Mouse (Mus musculus): ENCODE measurements around the gene Olfr352. TPM values are rescaled to one million over a fixed set of nuclear protein-coding genes. Genes with fewer than 3 reads are reported as not detected.

Gene Olfr352
- not detected in 2 replicates for polyA plus RNA-seq (2015; fragmentation: Nextera tagmentation; extraction: Ambion mirVana)

DNA sequence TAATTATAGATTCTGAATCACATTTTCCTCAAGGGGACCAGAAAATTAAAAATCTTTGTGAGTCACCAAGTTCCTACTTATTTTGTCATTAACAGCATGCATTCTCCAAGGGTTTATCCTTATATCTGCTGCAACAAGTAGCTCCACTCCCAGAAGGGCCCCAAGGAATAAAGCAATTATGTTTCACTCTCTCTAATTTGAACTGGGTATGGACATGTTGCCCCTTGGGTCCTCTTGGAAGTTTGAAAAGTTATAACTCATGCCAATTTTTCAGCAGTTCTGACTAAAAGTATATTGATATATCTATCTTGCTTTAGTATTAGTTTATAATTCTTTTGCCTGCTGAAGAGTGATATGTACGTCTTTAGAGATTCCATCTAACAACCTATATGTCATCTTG is at the start of gene Olfr352:
Olfr352 (plus strand) TSS at position 301 of the 400 bp plus-strand sequence.
- no peak for ATAC-seq
- H3K27me3 ChIP-seq (replicated peaks) = no peaks in the 10 kb centered on the region
- no peak within 1 kb of the TSS for H3K4me3 ChIP-seq (replicated peaks)
- no peaks in the 10 kb centered on the region for H3K36me3 ChIP-seq
- H3K4me2 ChIP-seq (replicated peaks) = no peak within 1 kb of the TSS
- H3K27ac ChIP-seq = no peak within 1 kb of the TSS
- 83% methylated on average over 1 of the region's 1 CpGs for WGBS
- no peak within 1 kb of the TSS for H3K9ac ChIP-seq
- H3K4me1 ChIP-seq (replicated peaks) = no peaks in the 10 kb centered on the region
- no peaks in the 10 kb centered on the region for H3K9me3 ChIP-seq

DNA sequence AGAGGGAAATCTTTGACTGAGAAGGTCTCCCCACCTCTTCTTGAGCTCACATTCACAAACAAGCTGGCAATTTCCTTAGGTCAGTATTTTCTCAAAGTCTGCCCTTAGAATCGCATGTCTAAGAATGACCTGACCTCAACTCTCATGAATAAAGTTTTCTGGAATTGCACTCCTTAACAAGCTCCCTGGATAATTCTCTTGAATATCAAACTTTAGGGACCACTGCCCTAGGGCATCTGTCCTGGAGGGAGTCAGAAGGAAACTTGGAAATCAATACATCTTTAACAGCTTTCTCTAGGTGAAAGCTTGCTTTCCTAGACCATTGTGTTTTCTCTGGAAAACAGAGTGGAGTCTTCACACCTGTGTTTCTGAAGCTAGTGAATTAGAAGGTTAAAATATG is 22.2 kb upstream of the Olfr352 start, which contains the start of gene Olfr350:
Olfr350 (plus strand) TSS at position 301 of the 400 bp plus-strand sequence.
- Histone ChIP-seq H3K36me3 (no peaks in the 10 kb centered on the region), H3K9ac (no peak within 1 kb of the TSS), H3K27ac (no peak within 1 kb of the TSS), H3K9me3 (no peaks in the 10 kb centered on the region), H3K4me1 (replicated peaks) (no peaks in the 10 kb centered on the region), H3K27me3 (replicated peaks) (no peaks in the 10 kb centered on the region), H3K4me2 (replicated peaks) (no peak within 1 kb of the TSS), H3K4me3 (replicated peaks) (no peak within 1 kb of the TSS)
- 89% methylated on average over 1 of the region's 1 CpGs for WGBS
- no peak for ATAC-seq

- H3K4me3 ChIP-seq (replicated peaks) = no peak within 1 kb of the TSS
- H3K36me3 ChIP-seq = no peaks in the 10 kb centered on the region
- no peaks in the 10 kb centered on the region for H3K9me3 ChIP-seq
- no peak for ATAC-seq
- 73% methylated on average over 1 of the region's 1 CpGs for WGBS
- no peaks in the 10 kb centered on the region for H3K4me1 ChIP-seq (replicated peaks)
- no peak within 1 kb of the TSS for H3K9ac ChIP-seq
- H3K4me2 ChIP-seq (replicated peaks) = no peak within 1 kb of the TSS
- H3K27me3 ChIP-seq (replicated peaks) = no peaks in the 10 kb centered on the region
- H3K27ac ChIP-seq = no peak within 1 kb of the TSS
These were observed 5.7 kb upstream of the Olfr352 start, which contains the start of gene Olfr351 for GRCm38 (mm10) chr2:36862560-36862959. Gene Olfr351 (minus strand): TSS chr2:36862660.

GRCm38 (mm10) chr2:36892836-36893235 is 24.6 kb downstream of the Olfr352 start, which contains the start of gene Olfr353:
Gene Olfr353 (minus strand): TSS chr2:36892936.
- Histone ChIP-seq H3K9ac (no peak within 1 kb of the TSS), H3K4me1 (replicated peaks) (no peaks in the 10 kb centered on the region), H3K9me3 (no peaks in the 10 kb centered on the region), H3K27ac (no peak within 1 kb of the TSS), H3K27me3 (replicated peaks) (no peaks in the 10 kb centered on the region), H3K36me3 (no peaks in the 10 kb centered on the region), H3K4me3 (replicated peaks) (no peak within 1 kb of the TSS), H3K4me2 (replicated peaks) (no peak within 1 kb of the TSS)
- ATAC-seq = no peak

GRCm38 (mm10) chr2:36897114-36897513 is 28.9 kb downstream of the Olfr352 start:
- Histone ChIP-seq H3K4me3 (replicated peaks) (no peak overlapping the region), H3K4me2 (replicated peaks) (no peak overlapping the region), H3K9me3 (no peaks in the 10 kb centered on the region), H3K4me1 (replicated peaks) (no peaks in the 10 kb centered on the region), H3K9ac (no peak overlapping the region), H3K27me3 (replicated peaks) (no peaks in the 10 kb centered on the region), H3K27ac (no peak overlapping the region), H3K36me3 (no peaks in the 10 kb centered on the region)
- no peak for ATAC-seq

- no peaks in the 10 kb centered on the region for H3K9me3 ChIP-seq
- no peaks in the 10 kb centered on the region for H3K36me3 ChIP-seq
- H3K4me1 ChIP-seq (replicated peaks) = no peaks in the 10 kb centered on the region
- no peak for ATAC-seq
- no peak within 1 kb of the TSS for H3K4me2 ChIP-seq (replicated peaks)
- no peak within 1 kb of the TSS for H3K27ac ChIP-seq
- H3K4me3 ChIP-seq (replicated peaks) = no peak within 1 kb of the TSS
- no peak within 1 kb of the TSS for H3K9ac ChIP-seq
- no peaks in the 10 kb centered on the region for H3K27me3 ChIP-seq (replicated peaks)
These were observed 37.1 kb downstream of the Olfr352 start, which contains the start of gene Olfr354 for GRCm38 (mm10) chr2:36905380-36905779. Gene Olfr354 (plus strand): TSS chr2:36905680.

Other genes starting within 250 kb of the Olfr352 start
- not detected in 2 replicates for gene Olfr345, start 228.4 kb upstream of the Olfr352 start, polyA plus RNA-seq (2015; fragmentation: Nextera tagmentation; extraction: Ambion mirVana)
- not detected in 2 replicates for gene Olfr346, start 182.7 kb upstream of the Olfr352 start, polyA plus RNA-seq (2015; fragmentation: Nextera tagmentation; extraction: Ambion mirVana)
- not detected in 2 replicates for gene Olfr347, start 136.6 kb upstream of the Olfr352 start, polyA plus RNA-seq (2015; fragmentation: Nextera tagmentation; extraction: Ambion mirVana)
- gene Olfr348, start 84.2 kb upstream of the Olfr352 start, polyA plus RNA-seq (2015; fragmentation: Nextera tagmentation; extraction: Ambion mirVana) = not detected in 2 replicates
- not detected in 2 replicates for gene Olfr50, start 77.9 kb upstream of the Olfr352 start, polyA plus RNA-seq (2015; fragmentation: Nextera tagmentation; extraction: Ambion mirVana)
- not detected in 2 replicates for gene Olfr3, start 51.4 kb upstream of the Olfr352 start, polyA plus RNA-seq (2015; fragmentation: Nextera tagmentation; extraction: Ambion mirVana)
- not detected in 2 replicates for gene Olfr350, start 22.1 kb upstream of the Olfr352 start, polyA plus RNA-seq (2015; fragmentation: Nextera tagmentation; extraction: Ambion mirVana)
- gene Olfr351, start 5.8 kb upstream of the Olfr352 start, polyA plus RNA-seq (2015; fragmentation: Nextera tagmentation; extraction: Ambion mirVana) = not detected in 2 replicates
- gene Olfr353, start 24.5 kb downstream of the Olfr352 start, polyA plus RNA-seq (2015; fragmentation: Nextera tagmentation; extraction: Ambion mirVana) = not detected in 2 replicates
- not detected in 2 replicates for gene Olfr354, start 37.2 kb downstream of the Olfr352 start, polyA plus RNA-seq (2015; fragmentation: Nextera tagmentation; extraction: Ambion mirVana)
- not detected in 2 replicates for gene Olfr355, start 60.4 kb downstream of the Olfr352 start, polyA plus RNA-seq (2015; fragmentation: Nextera tagmentation; extraction: Ambion mirVana)
- not detected in 2 replicates for gene Olfr356, start 68.7 kb downstream of the Olfr352 start, polyA plus RNA-seq (2015; fragmentation: Nextera tagmentation; extraction: Ambion mirVana)
- not detected in 2 replicates for gene Olfr357, start 125.4 kb downstream of the Olfr352 start, polyA plus RNA-seq (2015; fragmentation: Nextera tagmentation; extraction: Ambion mirVana)
- gene Olfr358, start 140.9 kb downstream of the Olfr352 start, polyA plus RNA-seq (2015; fragmentation: Nextera tagmentation; extraction: Ambion mirVana) = not detected in 2 replicates
- not detected in 2 replicates for gene Olfr360, start 197.3 kb downstream of the Olfr352 start, polyA plus RNA-seq (2015; fragmentation: Nextera tagmentation; extraction: Ambion mirVana)
- not detected in 2 replicates for gene Olfr361, start 220.8 kb downstream of the Olfr352 start, polyA plus RNA-seq (2015; fragmentation: Nextera tagmentation; extraction: Ambion mirVana)
- gene Olfr362, start 249.4 kb downstream of the Olfr352 start, polyA plus RNA-seq (2015; fragmentation: Nextera tagmentation; extraction: Ambion mirVana) = not detected in 2 replicates

Data from intestine, embryonic 15.5 days (tissue).